Mouse (Mus musculus): ENCODE results near the gene Traf3ip3.

The Traf3ip3 gene

GRCm38 (mm10) chr1:193225531-193225930, 24.0 kb upstream of the Traf3ip3 start:
- H3K36me3 ChIP-seq (ENCODE audit: insufficient read depth, low read length) = no peaks in the 10 kb centered on the region
- H3K9me3 ChIP-seq (ENCODE audit: low read length) = no peaks in the 10 kb centered on the region
- no peak for TF ChIP-seq NANOG (IDR thresholded peaks at IDR 0.05; ENCODE audit: borderline replicate concordance, low read length)
- no peak for TF ChIP-seq CTCF (conservative IDR thresholded peaks at IDR 0.05; ENCODE audit: low read length)
- TF ChIP-seq POU5F1 (IDR thresholded peaks at IDR 0.05; ENCODE audit: borderline replicate concordance, low read length) = no peak
- H3K4me1 ChIP-seq (replicated peaks; ENCODE audit: low read depth, low read length) = no peaks in the 10 kb centered on the region
- no peak overlapping the region for H3K4me3 ChIP-seq (replicated peaks; ENCODE audit: low read length)
- H3K27me3 ChIP-seq (ENCODE audit: insufficient read depth, low read length) = no peaks in the 10 kb centered on the region

GRCm38 (mm10) chr1:193220408-193220807, 18.9 kb upstream of the Traf3ip3 start:
- TF ChIP-seq POU5F1 (IDR thresholded peaks at IDR 0.05; ENCODE audit: borderline replicate concordance, low read length) = no peak
- TF ChIP-seq NANOG (IDR thresholded peaks at IDR 0.05; ENCODE audit: borderline replicate concordance, low read length) = no peak
- no peak for TF ChIP-seq CTCF (conservative IDR thresholded peaks at IDR 0.05; ENCODE audit: low read length)
- no peak overlapping the region for H3K4me3 ChIP-seq (replicated peaks; ENCODE audit: low read length)
- no peaks in the 10 kb centered on the region for H3K36me3 ChIP-seq (ENCODE audit: insufficient read depth, low read length)
- H3K4me1 ChIP-seq (replicated peaks; ENCODE audit: low read depth, low read length) = no peaks in the 10 kb centered on the region
- H3K27me3 ChIP-seq (ENCODE audit: insufficient read depth, low read length) = no peaks in the 10 kb centered on the region
- H3K9me3 ChIP-seq (ENCODE audit: low read length) = no peaks in the 10 kb centered on the region

- H3K36me3 ChIP-seq (ENCODE audit: insufficient read depth, low read length) = no peaks in the 10 kb centered on the region
- no peaks in the 10 kb centered on the region for H3K27me3 ChIP-seq (ENCODE audit: insufficient read depth, low read length)
- H3K4me1 ChIP-seq (replicated peaks; ENCODE audit: low read depth, low read length) = no peaks in the 10 kb centered on the region
- no peaks in the 10 kb centered on the region for H3K9me3 ChIP-seq (ENCODE audit: low read length)
- H3K4me3 ChIP-seq (replicated peaks; ENCODE audit: low read length) = no peak overlapping the region
- TF ChIP-seq POU5F1 (IDR thresholded peaks at IDR 0.05; ENCODE audit: borderline replicate concordance, low read length) (no peak), CTCF (conservative IDR thresholded peaks at IDR 0.05; ENCODE audit: low read length) (no peak), NANOG (IDR thresholded peaks at IDR 0.05; ENCODE audit: borderline replicate concordance, low read length) (no peak)
Observed at GRCm38 (mm10) chr1:193216000-193216399, 14.5 kb upstream of the Traf3ip3 start.

- H3K9me3 ChIP-seq (ENCODE audit: low read length) = no peaks in the 10 kb centered on the region
- no peaks in the 10 kb centered on the region for H3K4me1 ChIP-seq (replicated peaks; ENCODE audit: low read depth, low read length)
- H3K27me3 ChIP-seq (ENCODE audit: insufficient read depth, low read length) = no peaks in the 10 kb centered on the region
- no peak for TF ChIP-seq POU5F1 (IDR thresholded peaks at IDR 0.05; ENCODE audit: borderline replicate concordance, low read length)
- TF ChIP-seq CTCF (conservative IDR thresholded peaks at IDR 0.05; ENCODE audit: low read length) = no peak
- no peak for TF ChIP-seq NANOG (IDR thresholded peaks at IDR 0.05; ENCODE audit: borderline replicate concordance, low read length)
- H3K4me3 ChIP-seq (replicated peaks; ENCODE audit: low read length) = no peak overlapping the region
- H3K36me3 ChIP-seq (ENCODE audit: insufficient read depth, low read length) = no peaks in the 10 kb centered on the region
Observed at GRCm38 (mm10) chr1:193214053-193214452, 12.6 kb upstream of the Traf3ip3 start.

GRCm38 (mm10) chr1:193211371-193211770, 9.9 kb upstream of the Traf3ip3 start:
- H3K4me1 ChIP-seq (replicated peaks; ENCODE audit: low read depth, low read length) = no peaks in the 10 kb centered on the region
- no peak for TF ChIP-seq POU5F1 (IDR thresholded peaks at IDR 0.05; ENCODE audit: borderline replicate concordance, low read length)
- H3K4me3 ChIP-seq (replicated peaks; ENCODE audit: low read length) = no peak overlapping the region
- H3K27me3 ChIP-seq (ENCODE audit: insufficient read depth, low read length) = no peaks in the 10 kb centered on the region
- no peaks in the 10 kb centered on the region for H3K36me3 ChIP-seq (ENCODE audit: insufficient read depth, low read length)
- H3K9me3 ChIP-seq (ENCODE audit: low read length) = no peaks in the 10 kb centered on the region

- TF ChIP-seq NANOG (IDR thresholded peaks at IDR 0.05; ENCODE audit: borderline replicate concordance, low read length) = no peak
- TF ChIP-seq CTCF (conservative IDR thresholded peaks at IDR 0.05; ENCODE audit: low read length) = peak; percentile 58
- Histone ChIP-seq H3K36me3 (ENCODE audit: insufficient read depth, low read length) (no peaks in the 10 kb centered on the region), H3K4me1 (replicated peaks; ENCODE audit: low read depth, low read length) (no peaks in the 10 kb centered on the region), H3K9me3 (ENCODE audit: low read length) (no peaks in the 10 kb centered on the region), H3K4me3 (replicated peaks; ENCODE audit: low read length) (no peak overlapping the region), H3K27me3 (ENCODE audit: insufficient read depth, low read length) (no peaks in the 10 kb centered on the region)
Observed at GRCm38 (mm10) chr1:193208178-193208577, 6.7 kb upstream of the Traf3ip3 start.

- Histone ChIP-seq H3K9me3 (ENCODE audit: low read length) (no peaks in the 10 kb centered on the region), H3K4me3 (replicated peaks; ENCODE audit: low read length) (no peak within 1 kb of the TSS), H3K36me3 (ENCODE audit: insufficient read depth, low read length) (no peaks in the 10 kb centered on the region), H3K27me3 (ENCODE audit: insufficient read depth, low read length) (no peaks in the 10 kb centered on the region), H3K4me1 (replicated peaks; ENCODE audit: low read depth, low read length) (no peaks in the 10 kb centered on the region)
- TF ChIP-seq NANOG (IDR thresholded peaks at IDR 0.05; ENCODE audit: borderline replicate concordance, low read length) = no peak
Observed at GRCm38 (mm10) chr1:193207503-193207902, 6.0 kb upstream of the Traf3ip3 start, which contains the start of gene Lamb3. Gene Lamb3, plus strand, starts transcription at chr1:193207699.

GRCm38 (mm10) chr1:193205431-193205830, 3.9 kb upstream of the Traf3ip3 start:
- Histone ChIP-seq H3K27me3 (ENCODE audit: insufficient read depth, low read length) (no peaks in the 10 kb centered on the region), H3K36me3 (ENCODE audit: insufficient read depth, low read length) (no peaks in the 10 kb centered on the region), H3K9me3 (ENCODE audit: low read length) (no peaks in the 10 kb centered on the region), H3K4me3 (replicated peaks; ENCODE audit: low read length) (no peak overlapping the region), H3K4me1 (replicated peaks; ENCODE audit: low read depth, low read length) (no peaks in the 10 kb centered on the region)
- TF ChIP-seq NANOG (IDR thresholded peaks at IDR 0.05; ENCODE audit: borderline replicate concordance, low read length) (no peak), POU5F1 (IDR thresholded peaks at IDR 0.05; ENCODE audit: borderline replicate concordance, low read length) (no peak), CTCF (conservative IDR thresholded peaks at IDR 0.05; ENCODE audit: low read length) (no peak)

- Histone ChIP-seq H3K36me3 (ENCODE audit: insufficient read depth, low read length) (no peaks in the 10 kb centered on the region), H3K4me3 (replicated peaks; ENCODE audit: low read length) (no peak overlapping the region), H3K9me3 (ENCODE audit: low read length) (no peaks in the 10 kb centered on the region), H3K4me1 (replicated peaks; ENCODE audit: low read depth, low read length) (no peaks in the 10 kb centered on the region), H3K27me3 (ENCODE audit: insufficient read depth, low read length) (no peaks in the 10 kb centered on the region)
- TF ChIP-seq CTCF (conservative IDR thresholded peaks at IDR 0.05; ENCODE audit: low read length) (no peak), NANOG (IDR thresholded peaks at IDR 0.05; ENCODE audit: borderline replicate concordance, low read length) (no peak), POU5F1 (IDR thresholded peaks at IDR 0.05; ENCODE audit: borderline replicate concordance, low read length) (no peak)
Observed at GRCm38 (mm10) chr1:193203821-193204220, 2.3 kb upstream of the Traf3ip3 start.

All from E14TG2a.4 (cell line).